11 mouse cellular contexts compared by ENCODE assay signal in the genomic region with DNA sequence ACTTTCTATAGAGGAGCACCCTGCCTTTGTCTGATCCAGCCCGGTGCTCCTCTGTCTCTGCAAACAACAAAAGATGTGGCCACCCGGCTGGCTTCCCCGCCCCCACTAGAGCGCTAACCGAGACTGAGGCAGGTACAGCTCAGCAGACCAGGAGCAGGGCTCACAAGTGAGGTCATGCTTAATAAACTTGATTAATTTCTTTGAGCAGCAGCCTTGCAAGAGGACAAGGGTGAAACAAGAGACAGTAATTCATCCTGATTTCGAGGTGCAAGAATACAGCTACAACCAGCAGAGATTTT. TPM values are rescaled to one million over a fixed set of nuclear protein-coding genes. Genes with fewer than 3 reads are reported as not detected.
DNase-seq lines count a peak whose midpoint lies in the region; ATAC-seq and TF ChIP-seq lines count a peak whose summit lies in the region.
"Had no signal": no experiment of that assay in that cellular context is flagged by ENCODE, and none has a peak within 500 bp of the region (broad histone marks: within the 10 kb centered on the region; RNA-seq: fewer than 3 reads in every experiment).

No protein-coding gene starts in this region.

- H3K4me3 ChIP-seq in embryonic facial prominence, embryonic 10.5 days: no peak overlapping the region
- H3K4me3 ChIP-seq in hindbrain, embryonic 12.5 days: no peak overlapping the region
- H3K4me3 ChIP-seq in neural tube, embryonic 11.5 days (ENCODE audit: low read depth, low read length): no peak overlapping the region
- no peak overlapping the region for H3K4me3 ChIP-seq in heart, embryonic 12.5 days
- H3K4me3 ChIP-seq in liver, postnatal 0 days (ENCODE audit: low read depth, low read length): no peak overlapping the region
- H3K4me3 ChIP-seq: embryonic facial prominence, embryonic 12.5 days; heart, embryonic 15.5 days; stomach, embryonic 15.5 days had no signal

- H3K4me1 ChIP-seq in embryonic facial prominence, embryonic 10.5 days: peaks cover 18% of the 10 kb centered on the region
- peaks cover 15% of the 10 kb centered on the region for H3K4me1 ChIP-seq in hindbrain, embryonic 12.5 days
- peaks cover 8% of the 10 kb centered on the region; the same call in 1 of the 2 replicates for H3K4me1 ChIP-seq in neural tube, embryonic 11.5 days (ENCODE audit: control insufficient read depth, insufficient read depth, low read length)
- peaks cover 4% of the 10 kb centered on the region for H3K4me1 ChIP-seq in heart, embryonic 12.5 days (replicated peaks)
- peaks cover 5% of the 10 kb centered on the region for H3K4me1 ChIP-seq in liver, postnatal 0 days (ENCODE audit: insufficient read depth)
- H3K4me1 ChIP-seq: stomach, embryonic 15.5 days had no signal

- peak; percentile 54 for DNase-seq in embryo, embryonic 10 days (ENCODE audit: low spot score)
- DNase-seq in embryonic facial prominence, embryonic 10.5 days (ENCODE audit: low spot score): peak; percentile 38
- DNase-seq in neural tube, embryonic 11.5 days (ENCODE audit: low spot score): peak; percentile 74
- DNase-seq in liver, postnatal 0 days: no peak
- DNase-seq in spleen, postnatal 10 days (ENCODE audit: low spot score in 2 of 2): no peak

- no peak for TF ChIP-seq CTCF in liver, postnatal 0 days (IDR thresholded peaks at IDR 0.05; ENCODE audit: low read depth)

- no peak overlapping the region for H3K9ac ChIP-seq in hindbrain, embryonic 12.5 days
- H3K9ac ChIP-seq in neural tube, embryonic 11.5 days (ENCODE audit: low read length): peak overlapping the region; percentile 12; the same call in 1 of the 2 replicates
- no peak overlapping the region for H3K9ac ChIP-seq in heart, embryonic 12.5 days
- H3K9ac ChIP-seq in liver, postnatal 0 days (replicated peaks): no peak overlapping the region
- H3K9ac ChIP-seq: embryonic facial prominence, embryonic 12.5 days; heart, embryonic 15.5 days; lung, embryonic 14.5 days; stomach, embryonic 15.5 days had no signal

- no peaks in the 10 kb centered on the region for H3K36me3 ChIP-seq in embryonic facial prominence, embryonic 10.5 days (replicated peaks)
- H3K36me3 ChIP-seq in hindbrain, embryonic 12.5 days: no peaks in the 10 kb centered on the region
- no peaks in the 10 kb centered on the region for H3K36me3 ChIP-seq in neural tube, embryonic 11.5 days (ENCODE audit: control insufficient read depth, insufficient read depth, low read length)
- H3K36me3 ChIP-seq in heart, embryonic 12.5 days: no peaks in the 10 kb centered on the region
- no peaks in the 10 kb centered on the region for H3K36me3 ChIP-seq in liver, postnatal 0 days (replicated peaks; ENCODE audit: insufficient read depth, low read length)
- H3K36me3 ChIP-seq: embryonic facial prominence, embryonic 12.5 days; heart, embryonic 15.5 days; stomach, embryonic 15.5 days had no signal

- no peaks in the 10 kb centered on the region for H3K27me3 ChIP-seq in embryonic facial prominence, embryonic 10.5 days (replicated peaks; ENCODE audit: low read depth, poor library complexity, severe bottlenecking)
- H3K27me3 ChIP-seq in hindbrain, embryonic 12.5 days: peaks cover 2% of the 10 kb centered on the region; the same call in 1 of the 2 replicates
- H3K27me3 ChIP-seq in neural tube, embryonic 11.5 days (ENCODE audit: control insufficient read depth, insufficient read depth, low read length): no peaks in the 10 kb centered on the region
- no peaks in the 10 kb centered on the region for H3K27me3 ChIP-seq in heart, embryonic 12.5 days (replicated peaks)
- no peaks in the 10 kb centered on the region for H3K27me3 ChIP-seq in liver, postnatal 0 days (ENCODE audit: insufficient read depth, low read length)
- H3K27me3 ChIP-seq: embryonic facial prominence, embryonic 12.5 days; heart, embryonic 15.5 days; stomach, embryonic 15.5 days had no signal

- no peak for TF ChIP-seq EP300 in liver, postnatal 0 days (IDR thresholded peaks at IDR 0.05; ENCODE audit: low read depth)

- WGBS in embryonic facial prominence, embryonic 10.5 days: 17% methylated on average over 6 of the region's 6 CpGs
- 14% methylated on average over 6 of the region's 6 CpGs for WGBS in hindbrain, embryonic 12.5 days
- WGBS in neural tube, embryonic 11.5 days: 11% methylated on average over 6 of the region's 6 CpGs
- WGBS in heart, embryonic 12.5 days: 40% methylated on average over 6 of the region's 6 CpGs
- WGBS in liver, postnatal 0 days (ENCODE audit: insufficient replicate concordance): 49% methylated on average over 6 of the region's 6 CpGs

- H3K9me3 ChIP-seq in embryonic facial prominence, embryonic 10.5 days: no peaks in the 10 kb centered on the region
- no peaks in the 10 kb centered on the region for H3K9me3 ChIP-seq in hindbrain, embryonic 12.5 days (replicated peaks)
- H3K9me3 ChIP-seq in neural tube, embryonic 11.5 days (ENCODE audit: control insufficient read depth, low read length): no peaks in the 10 kb centered on the region
- H3K9me3 ChIP-seq in heart, embryonic 12.5 days (replicated peaks): no peaks in the 10 kb centered on the region
- no peaks in the 10 kb centered on the region for H3K9me3 ChIP-seq in liver, postnatal 0 days (ENCODE audit: low read length)
- H3K9me3 ChIP-seq: embryonic facial prominence, embryonic 12.5 days; heart, embryonic 15.5 days; stomach, embryonic 15.5 days had no signal

- H3K4me2 ChIP-seq in hindbrain, embryonic 12.5 days (replicated peaks): no peak overlapping the region
- no peak overlapping the region for H3K4me2 ChIP-seq in neural tube, embryonic 11.5 days (ENCODE audit: low read depth)
- H3K4me2 ChIP-seq in heart, embryonic 12.5 days: no peak overlapping the region
- no peak overlapping the region for H3K4me2 ChIP-seq in liver, postnatal 0 days (ENCODE audit: low read depth, low read length)
- H3K4me2 ChIP-seq: embryonic facial prominence, embryonic 12.5 days; heart, embryonic 15.5 days; lung, embryonic 14.5 days; stomach, embryonic 15.5 days had no signal

- peak; percentile 75 for ATAC-seq in hindbrain, embryonic 12.5 days (ENCODE audit: low FRiP score)
- ATAC-seq in neural tube, embryonic 11.5 days (ENCODE audit: insufficient read depth, low FRiP score, low TSS enrichment): peak; percentile 86
- ATAC-seq in heart, embryonic 12.5 days (ENCODE audit: insufficient number of reproducible peaks, low FRiP score): no peak
- ATAC-seq in liver, postnatal 0 days: no peak

- H3K27ac ChIP-seq in embryonic facial prominence, embryonic 10.5 days (replicated peaks): peak overlapping the region; percentile 58
- peak overlapping the region; percentile 84 for H3K27ac ChIP-seq in hindbrain, embryonic 12.5 days
- H3K27ac ChIP-seq in neural tube, embryonic 11.5 days (ENCODE audit: low read depth, low read length): peak overlapping the region; percentile 75
- H3K27ac ChIP-seq in heart, embryonic 12.5 days (ENCODE audit: poor library complexity, severe bottlenecking): no peak overlapping the region
- H3K27ac ChIP-seq in liver, postnatal 0 days (ENCODE audit: low read depth): no peak overlapping the region
- H3K27ac ChIP-seq: embryonic facial prominence, embryonic 12.5 days; heart, embryonic 15.5 days; stomach, embryonic 15.5 days had no signal

RNA-seq across cellular contexts. Expression of gene Hpdl, which starts 8.5 kb away (rescaled TPM):
- 2.3 TPM in 2 replicates for polyA plus RNA-seq in embryonic facial prominence, embryonic 10.5 days (2016; fragmentation: Nextera tagmentation; extraction: Ambion mirVana)
- polyA plus RNA-seq in hindbrain, embryonic 12.5 days (2016; fragmentation: Nextera tagmentation; extraction: Ambion mirVana): 1.5 and 1.7 TPM in 2 replicates
- polyA plus RNA-seq in neural tube, embryonic 11.5 days (2014; fragmentation: Nextera tagmentation; extraction: Ambion mirVana): 1.2 and 1.3 TPM in 2 replicates
- 0.66 and 0.74 TPM in 2 replicates for polyA plus RNA-seq in heart, embryonic 12.5 days (2016; fragmentation: Nextera tagmentation; extraction: Ambion mirVana)
- polyA plus RNA-seq in liver, postnatal 0 days (2015; fragmentation: Nextera tagmentation; extraction: Ambion mirVana): 0.22 TPM in 1 of 2 replicates, not detected in the other

RNA-seq across cellular contexts. Expression of gene Mutyh, which starts 22.5 kb away (rescaled TPM):
- 27.4 and 32.6 TPM in 2 replicates for polyA plus RNA-seq in embryonic facial prominence, embryonic 10.5 days (2016; fragmentation: Nextera tagmentation; extraction: Ambion mirVana)
- 11.5 and 15.1 TPM in 2 replicates for polyA plus RNA-seq in hindbrain, embryonic 12.5 days (2016; fragmentation: Nextera tagmentation; extraction: Ambion mirVana)
- polyA plus RNA-seq in neural tube, embryonic 11.5 days (2014; fragmentation: Nextera tagmentation; extraction: Ambion mirVana): 15.5 and 17.4 TPM in 2 replicates
- 10.7 and 11.6 TPM in 2 replicates for polyA plus RNA-seq in heart, embryonic 12.5 days (2016; fragmentation: Nextera tagmentation; extraction: Ambion mirVana)
- polyA plus RNA-seq in liver, postnatal 0 days (2015; fragmentation: Nextera tagmentation; extraction: Ambion mirVana): 1.4 and 1.7 TPM in 2 replicates

RNA-seq across cellular contexts. Expression of gene Toe1, which starts 22.6 kb away (rescaled TPM):
- polyA plus RNA-seq in embryonic facial prominence, embryonic 10.5 days (2016; fragmentation: Nextera tagmentation; extraction: Ambion mirVana): 39.7 and 41.7 TPM in 2 replicates
- polyA plus RNA-seq in hindbrain, embryonic 12.5 days (2016; fragmentation: Nextera tagmentation; extraction: Ambion mirVana): 32.1 and 32.4 TPM in 2 replicates
- 34.8 and 36.1 TPM in 2 replicates for polyA plus RNA-seq in neural tube, embryonic 11.5 days (2014; fragmentation: Nextera tagmentation; extraction: Ambion mirVana)
- 19.1 and 22.8 TPM in 2 replicates for polyA plus RNA-seq in heart, embryonic 12.5 days (2016; fragmentation: Nextera tagmentation; extraction: Ambion mirVana)
- polyA plus RNA-seq in liver, postnatal 0 days (2015; fragmentation: Nextera tagmentation; extraction: Ambion mirVana): 9.2 and 9.3 TPM in 2 replicates

RNA-seq across cellular contexts. Expression of gene Zswim5, which starts 47.2 kb away (rescaled TPM):
- polyA plus RNA-seq in embryonic facial prominence, embryonic 10.5 days (2016; fragmentation: Nextera tagmentation; extraction: Ambion mirVana): 2.7 and 3.0 TPM in 2 replicates
- 7.4 and 8.5 TPM in 2 replicates for polyA plus RNA-seq in hindbrain, embryonic 12.5 days (2016; fragmentation: Nextera tagmentation; extraction: Ambion mirVana)
- polyA plus RNA-seq in neural tube, embryonic 11.5 days (2014; fragmentation: Nextera tagmentation; extraction: Ambion mirVana): 11.1 and 13.6 TPM in 2 replicates
- polyA plus RNA-seq in heart, embryonic 12.5 days (2016; fragmentation: Nextera tagmentation; extraction: Ambion mirVana): 0.50 and 0.79 TPM in 2 replicates
- polyA plus RNA-seq in liver, postnatal 0 days (2015; fragmentation: Nextera tagmentation; extraction: Ambion mirVana): 0.06 TPM in 2 replicates

Comparison
In these comparisons a context has a peak if more than half of its experiments do, and no peak if none do; other contexts are left out.
1. DNase-seq: peak in embryo, embryonic 10 days (single experiment), embryonic facial prominence, embryonic 10.5 days (single experiment) and neural tube, embryonic 11.5 days (single experiment); none in liver, postnatal 0 days (single experiment) and spleen, postnatal 10 days (0 of 2).
2. H3K27ac ChIP-seq: peak in embryonic facial prominence, embryonic 10.5 days (single experiment), hindbrain, embryonic 12.5 days (single experiment) and neural tube, embryonic 11.5 days (single experiment); none in heart, embryonic 12.5 days (single experiment) and liver, postnatal 0 days (single experiment).
3. ATAC-seq: peak in hindbrain, embryonic 12.5 days (single experiment) and neural tube, embryonic 11.5 days (single experiment); none in heart, embryonic 12.5 days (single experiment) and liver, postnatal 0 days (single experiment).